8 mouse cellular contexts compared by ENCODE assay signal in genomic region chr4:129500607-129501566, GRCm38 (mm10). TPM values are rescaled to one million over a fixed set of nuclear protein-coding genes. Genes with fewer than 3 reads are reported as not detected.
DNase-seq lines count a peak whose midpoint lies in the region; ATAC-seq and TF ChIP-seq lines count a peak whose summit lies in the region.

No protein-coding gene starts in this region.

- 2% methylated on average over 43 of the region's 49 CpGs for WGBS in heart, embryonic 12.5 days
- under 1% methylated on average over 48 of the region's 49 CpGs for WGBS in kidney, embryonic 16.5 days
- 2% methylated on average over 49 of the region's 49 CpGs for WGBS in liver, embryonic 16.5 days (ENCODE audit: insufficient replicate concordance)
- WGBS in neural tube, embryonic 11.5 days: 2% methylated on average over 35 of the region's 49 CpGs

- peaks cover 66% of the 10 kb centered on the region for H3K4me1 ChIP-seq in heart, embryonic 12.5 days (replicated peaks)
- H3K4me1 ChIP-seq in kidney, embryonic 16.5 days (ENCODE audit: insufficient read depth, low read length): peaks cover 30% of the 10 kb centered on the region
- H3K4me1 ChIP-seq in liver, embryonic 16.5 days (ENCODE audit: control insufficient read depth, low read depth, low read length): peaks cover 11% of the 10 kb centered on the region
- H3K4me1 ChIP-seq in neural tube, embryonic 11.5 days (ENCODE audit: control insufficient read depth, insufficient read depth, low read length): peaks cover 8% of the 10 kb centered on the region; the same call in 1 of the 2 replicates
- H3K4me1 ChIP-seq in testis, adult 2 months (ENCODE audit: control insufficient read depth, insufficient read depth, low read length): peaks cover 24% of the 10 kb centered on the region

- no peak for TF ChIP-seq CTCF in testis, adult 2 months (IDR thresholded peaks at IDR 0.05; ENCODE audit: control insufficient read depth, insufficient read depth, insufficient replicate concordance, low read depth, low read length)

- peak; percentile 54; the same call in 1 of the 2 replicates for TF ChIP-seq POLR2A in testis, adult 2 months (IDR thresholded peaks at IDR 0.05; ENCODE audit: control insufficient read depth, low read depth, low read length)

- H3K27ac ChIP-seq in heart, embryonic 12.5 days (ENCODE audit: poor library complexity, severe bottlenecking): peak overlapping the region; percentile 89
- peak overlapping the region; percentile 92 for H3K27ac ChIP-seq in kidney, embryonic 16.5 days (ENCODE audit: low read length)
- H3K27ac ChIP-seq in liver, embryonic 16.5 days (ENCODE audit: low read length): peak overlapping the region; percentile 81
- H3K27ac ChIP-seq in neural tube, embryonic 11.5 days (ENCODE audit: low read depth, low read length): peak overlapping the region; percentile 71
- H3K27ac ChIP-seq in testis, adult 2 months (ENCODE audit: control insufficient read depth, insufficient read depth, low read depth, low read length): peak overlapping the region; percentile 94

- DNase-seq in CD4-positive helper T cell, adult 2 months (ENCODE audit: low read depth, low spot score): peak; percentile 82
- peak; percentile 64 for DNase-seq in brain, adult 2 months (ENCODE audit: low read depth, low spot score)
- DNase-seq in neural tube, embryonic 11.5 days (ENCODE audit: low spot score): peak; percentile 90

- peak; percentile 52 for ATAC-seq in erythroblast, adult 5-6 weeks (replicated peaks; ENCODE audit: low FRiP score, poor library complexity, severe bottlenecking)
- ATAC-seq in heart, embryonic 12.5 days (ENCODE audit: insufficient number of reproducible peaks, low FRiP score): peak; percentile 90
- peak; percentile 94 for ATAC-seq in kidney, embryonic 16.5 days (ENCODE audit: low FRiP score, low TSS enrichment)
- ATAC-seq in liver, embryonic 16.5 days (ENCODE audit: low read depth): peak; percentile 80
- ATAC-seq in neural tube, embryonic 11.5 days (ENCODE audit: insufficient read depth, low FRiP score, low TSS enrichment): peak; percentile 90

- no peaks in the 10 kb centered on the region for H3K27me3 ChIP-seq in heart, embryonic 12.5 days (replicated peaks)
- no peaks in the 10 kb centered on the region for H3K27me3 ChIP-seq in kidney, embryonic 16.5 days (ENCODE audit: insufficient read depth, low read length)
- H3K27me3 ChIP-seq in liver, embryonic 16.5 days (ENCODE audit: control insufficient read depth, insufficient read depth, low read depth, low read length): no peaks in the 10 kb centered on the region
- H3K27me3 ChIP-seq in neural tube, embryonic 11.5 days (ENCODE audit: control insufficient read depth, insufficient read depth, low read length): no peaks in the 10 kb centered on the region
- no peaks in the 10 kb centered on the region for H3K27me3 ChIP-seq in testis, adult 2 months (ENCODE audit: control insufficient read depth, insufficient read depth, low read length)

- peak overlapping the region; percentile 76 for H3K9ac ChIP-seq in heart, embryonic 12.5 days
- H3K9ac ChIP-seq in kidney, embryonic 16.5 days (replicated peaks; ENCODE audit: low read length): peak overlapping the region; percentile 73
- peak overlapping the region; percentile 66 for H3K9ac ChIP-seq in liver, embryonic 16.5 days (ENCODE audit: low read depth, low read length)
- H3K9ac ChIP-seq in neural tube, embryonic 11.5 days (ENCODE audit: low read length): peak overlapping the region; percentile 54

- H3K9me3 ChIP-seq in heart, embryonic 12.5 days (replicated peaks): no peaks in the 10 kb centered on the region
- H3K9me3 ChIP-seq in kidney, embryonic 16.5 days (ENCODE audit: low read length): no peaks in the 10 kb centered on the region
- no peaks in the 10 kb centered on the region for H3K9me3 ChIP-seq in liver, embryonic 16.5 days (replicated peaks; ENCODE audit: control insufficient read depth, low read length)
- no peaks in the 10 kb centered on the region for H3K9me3 ChIP-seq in neural tube, embryonic 11.5 days (ENCODE audit: control insufficient read depth, low read length)

- H3K36me3 ChIP-seq in heart, embryonic 12.5 days: no peaks in the 10 kb centered on the region
- no peaks in the 10 kb centered on the region for H3K36me3 ChIP-seq in kidney, embryonic 16.5 days (ENCODE audit: insufficient read depth, low read length)
- H3K36me3 ChIP-seq in liver, embryonic 16.5 days (ENCODE audit: control insufficient read depth, insufficient read depth): no peaks in the 10 kb centered on the region
- H3K36me3 ChIP-seq in neural tube, embryonic 11.5 days (ENCODE audit: control insufficient read depth, insufficient read depth, low read length): no peaks in the 10 kb centered on the region
- H3K36me3 ChIP-seq in testis, adult 2 months (ENCODE audit: control insufficient read depth, insufficient read depth, low read length): no peaks in the 10 kb centered on the region

- H3K4me3 ChIP-seq in heart, embryonic 12.5 days: peak overlapping the region; percentile 57
- H3K4me3 ChIP-seq in kidney, embryonic 16.5 days (ENCODE audit: low read length): peak overlapping the region; percentile 55
- peak overlapping the region; percentile 65 for H3K4me3 ChIP-seq in liver, embryonic 16.5 days (ENCODE audit: low read depth, low read length)
- peak overlapping the region; percentile 48 for H3K4me3 ChIP-seq in neural tube, embryonic 11.5 days (ENCODE audit: low read depth, low read length)
- H3K4me3 ChIP-seq in testis, adult 2 months (ENCODE audit: control insufficient read depth, low read depth, low read length): peak overlapping the region; percentile 90

- H3K4me2 ChIP-seq in heart, embryonic 12.5 days: peak overlapping the region; percentile 68
- H3K4me2 ChIP-seq in kidney, embryonic 16.5 days (replicated peaks; ENCODE audit: low read depth, low read length): peak overlapping the region; percentile 67
- peak overlapping the region; percentile 87 for H3K4me2 ChIP-seq in liver, embryonic 16.5 days (ENCODE audit: low read depth, low read length)
- H3K4me2 ChIP-seq in neural tube, embryonic 11.5 days (ENCODE audit: low read depth): peak overlapping the region; percentile 74

RNA-seq across cellular contexts. Expression of gene Fam229a, which starts 9.9 kb away (rescaled TPM):
- total RNA-seq in erythroblast, adult 5-6 weeks (2015; ENCODE audit: low replicate concordance): 3.3 TPM in 1 of 2 replicates, not detected in the other
- 0.68 and 2.1 TPM in 2 replicates for total RNA-seq in erythroblast, adult 5-6 weeks (2017; ENCODE audit: low replicate concordance)
- 0.32 TPM in 1 of 2 replicates, not detected in the other for polyA plus RNA-seq in heart, embryonic 12.5 days (2016; fragmentation: Nextera tagmentation; extraction: Ambion mirVana)
- polyA plus RNA-seq in kidney, embryonic 16.5 days (2015; fragmentation: Nextera tagmentation; extraction: Ambion mirVana): 0.35 TPM in 1 of 2 replicates, not detected in the other
- 0.23 and 0.60 TPM in 2 replicates for polyA plus RNA-seq in liver, embryonic 16.5 days (2015; fragmentation: Nextera tagmentation; extraction: Ambion mirVana)
- not detected in 2 replicates for polyA plus RNA-seq in neural tube, embryonic 11.5 days (2014; fragmentation: Nextera tagmentation; extraction: Ambion mirVana)
- 945 and 1,232 TPM in 2 replicates for polyA plus RNA-seq in testis, adult 2 months (2012; rRNA removed)

RNA-seq across cellular contexts. Expression of gene Tssk3, which starts 10.1 kb away (rescaled TPM):
- total RNA-seq in erythroblast, adult 5-6 weeks (2015; ENCODE audit: low replicate concordance): not detected in 2 replicates
- total RNA-seq in erythroblast, adult 5-6 weeks (2017; ENCODE audit: low replicate concordance): not detected in 2 replicates
- not detected in 2 replicates for polyA plus RNA-seq in heart, embryonic 12.5 days (2016; fragmentation: Nextera tagmentation; extraction: Ambion mirVana)
- not detected in 2 replicates for polyA plus RNA-seq in kidney, embryonic 16.5 days (2015; fragmentation: Nextera tagmentation; extraction: Ambion mirVana)
- polyA plus RNA-seq in liver, embryonic 16.5 days (2015; fragmentation: Nextera tagmentation; extraction: Ambion mirVana): 0.13 TPM in 1 of 2 replicates, not detected in the other
- not detected in 2 replicates for polyA plus RNA-seq in neural tube, embryonic 11.5 days (2014; fragmentation: Nextera tagmentation; extraction: Ambion mirVana)
- 252 and 267 TPM in 2 replicates for polyA plus RNA-seq in testis, adult 2 months (2012; rRNA removed)

RNA-seq across cellular contexts. Expression of gene Marcksl1, which starts 12.5 kb away (rescaled TPM):
- total RNA-seq in erythroblast, adult 5-6 weeks (2015; ENCODE audit: low replicate concordance): 12.5 and 23.4 TPM in 2 replicates
- 7.4 and 13.1 TPM in 2 replicates for total RNA-seq in erythroblast, adult 5-6 weeks (2017; ENCODE audit: low replicate concordance)
- polyA plus RNA-seq in heart, embryonic 12.5 days (2016; fragmentation: Nextera tagmentation; extraction: Ambion mirVana): 515 and 518 TPM in 2 replicates
- 761 and 859 TPM in 2 replicates for polyA plus RNA-seq in kidney, embryonic 16.5 days (2015; fragmentation: Nextera tagmentation; extraction: Ambion mirVana)
- polyA plus RNA-seq in liver, embryonic 16.5 days (2015; fragmentation: Nextera tagmentation; extraction: Ambion mirVana): 36.6 and 41.4 TPM in 2 replicates
- 1,866 and 1,920 TPM in 2 replicates for polyA plus RNA-seq in neural tube, embryonic 11.5 days (2014; fragmentation: Nextera tagmentation; extraction: Ambion mirVana)
- 55.6 and 69.9 TPM in 2 replicates for polyA plus RNA-seq in testis, adult 2 months (2012; rRNA removed)

RNA-seq across cellular contexts. Expression of gene Bsdc1, which starts 39.5 kb away (rescaled TPM):
- total RNA-seq in erythroblast, adult 5-6 weeks (2015; ENCODE audit: low replicate concordance): 720 and 842 TPM in 2 replicates
- 1,074 and 1,469 TPM in 2 replicates for total RNA-seq in erythroblast, adult 5-6 weeks (2017; ENCODE audit: low replicate concordance)
- polyA plus RNA-seq in heart, embryonic 12.5 days (2016; fragmentation: Nextera tagmentation; extraction: Ambion mirVana): 25.6 and 26.8 TPM in 2 replicates
- polyA plus RNA-seq in kidney, embryonic 16.5 days (2015; fragmentation: Nextera tagmentation; extraction: Ambion mirVana): 31.8 and 33.6 TPM in 2 replicates
- 79.2 and 87.0 TPM in 2 replicates for polyA plus RNA-seq in liver, embryonic 16.5 days (2015; fragmentation: Nextera tagmentation; extraction: Ambion mirVana)
- polyA plus RNA-seq in neural tube, embryonic 11.5 days (2014; fragmentation: Nextera tagmentation; extraction: Ambion mirVana): 27.6 and 31.7 TPM in 2 replicates
- polyA plus RNA-seq in testis, adult 2 months (2012; rRNA removed): 35.5 and 38.2 TPM in 2 replicates

RNA-seq across cellular contexts. Expression of gene Hdac1, which starts 41.6 kb away (rescaled TPM):
- total RNA-seq in erythroblast, adult 5-6 weeks (2015; ENCODE audit: low replicate concordance): 41.1 and 45.8 TPM in 2 replicates
- total RNA-seq in erythroblast, adult 5-6 weeks (2017; ENCODE audit: low replicate concordance): 27.0 and 42.9 TPM in 2 replicates
- polyA plus RNA-seq in heart, embryonic 12.5 days (2016; fragmentation: Nextera tagmentation; extraction: Ambion mirVana): 140 and 146 TPM in 2 replicates
- 285 and 304 TPM in 2 replicates for polyA plus RNA-seq in kidney, embryonic 16.5 days (2015; fragmentation: Nextera tagmentation; extraction: Ambion mirVana)
- 82.1 and 89.8 TPM in 2 replicates for polyA plus RNA-seq in liver, embryonic 16.5 days (2015; fragmentation: Nextera tagmentation; extraction: Ambion mirVana)
- 243 and 258 TPM in 2 replicates for polyA plus RNA-seq in neural tube, embryonic 11.5 days (2014; fragmentation: Nextera tagmentation; extraction: Ambion mirVana)
- 123 and 132 TPM in 2 replicates for polyA plus RNA-seq in testis, adult 2 months (2012; rRNA removed)

Comparison
In these comparisons a context has a peak if more than half of its experiments do, and no peak if none do; other contexts are left out.
1. Peak in every context shown above with its lines: DNase-seq, ATAC-seq, H3K4me3 ChIP-seq and H3K27ac ChIP-seq.
2. RNA of gene Fam229a, which starts 9.9 kb away (polyA plus RNA-seq): 945 to 1,232 TPM in testis, adult 2 months; 0.23 to 0.60 TPM in liver, embryonic 16.5 days, 0.32 TPM in heart, embryonic 12.5 days, 0.35 TPM in kidney, embryonic 16.5 days and not detected in neural tube, embryonic 11.5 days; every median in the first group is over 100 times any median in the second.
3. RNA of gene Tssk3, which starts 10.1 kb away (polyA plus RNA-seq): 252 to 267 TPM in testis, adult 2 months; 0.13 TPM in liver, embryonic 16.5 days, not detected in heart, embryonic 12.5 days, not detected in kidney, embryonic 16.5 days and not detected in neural tube, embryonic 11.5 days; every median in the first group is over 100 times any median in the second.